Mouse (Mus musculus): ENCODE measurements around the gene Adat2. TPM values are rescaled to one million over a fixed set of nuclear protein-coding genes. Genes with fewer than 3 reads are reported as not detected.

Gene Adat2
- polyA plus RNA-seq (2012; fragmentation: generic; extraction: Trizol): 7.5 TPM
- long read RNA-seq, experiment 1, transcript Adat2-201 (6 exons, 1,466 nt): major isoform, 8 of 8 reads
- long read RNA-seq, experiment 1, partial matches to known transcripts: 0 of 8 reads
- long read RNA-seq, experiment 1, other reads (novel, unspliced or antisense): 0 of 8 reads
- long read RNA-seq, experiment 2, partial matches to known transcripts: 0 of 4 reads
- long read RNA-seq, experiment 2, other reads (novel, unspliced or antisense): 0 of 4 reads

GRCm38 (mm10) chr10:13552646-13553497, at the start of gene Adat2, which contains the start of gene Pex3:
Gene Adat2 (plus strand): TSS chr10:13552894.
Gene Pex3 (minus strand): TSS chr10:13553142.
- Histone ChIP-seq H3ac (ENCODE audit: control insufficient read depth, insufficient read length, low read depth) (peak within 1 kb of the TSS; percentile 80), H3K4me3 (ENCODE audit: insufficient read depth, poor library complexity, severe bottlenecking) (peak within 1 kb of the TSS; percentile 45), H3K36me3 (ENCODE audit: control insufficient read depth, insufficient read depth) (peaks cover 10% of the 10 kb centered on the region), H3K79me3 (ENCODE audit: low read depth) (peaks cover 2% of the 10 kb centered on the region), H3K27me3 (ENCODE audit: control insufficient read depth, insufficient read depth, insufficient read length) (no peaks in the 10 kb centered on the region), H3K79me2 (ENCODE audit: control insufficient read depth, insufficient read depth) (peaks cover 23% of the 10 kb centered on the region)
- no peak for TF ChIP-seq MYOD1 (IDR thresholded peaks at IDR 0.05; ENCODE audit: control insufficient read depth, insufficient read length, low read depth)
- TF ChIP-seq MAX (IDR thresholded peaks at IDR 0.05): peak; percentile 20
- no peak for TF ChIP-seq CTCF (IDR thresholded peaks at IDR 0.05; ENCODE audit: control insufficient read depth, insufficient read depth, insufficient read length)

- H3ac ChIP-seq (ENCODE audit: control insufficient read depth, insufficient read length, low read depth): no peak overlapping the region
- TF ChIP-seq USF1 (IDR thresholded peaks at IDR 0.05; ENCODE audit: low read depth): no peak
- TF ChIP-seq CEBPB (IDR thresholded peaks at IDR 0.05; ENCODE audit: low read depth): no peak
- no peak for TF ChIP-seq MAX (IDR thresholded peaks at IDR 0.05)
- no peak for TF ChIP-seq FOSL1 (IDR thresholded peaks at IDR 0.05; ENCODE audit: insufficient read depth, low read length, poor library complexity, severe bottlenecking)
- no peak for TF ChIP-seq MYOG (IDR thresholded peaks at IDR 0.05; ENCODE audit: control insufficient read depth, extremely low read depth, insufficient read length)
- no peak for TF ChIP-seq MYOD1 (IDR thresholded peaks at IDR 0.05; ENCODE audit: control insufficient read depth, insufficient read length, low read depth)
- no peak for TF ChIP-seq CTCF (IDR thresholded peaks at IDR 0.05; ENCODE audit: control insufficient read depth, insufficient read depth, insufficient read length)
- no peaks in the 10 kb centered on the region for H3K27me3 ChIP-seq (ENCODE audit: control insufficient read depth, insufficient read depth, insufficient read length)
- H3K79me2 ChIP-seq (ENCODE audit: control insufficient read depth, insufficient read depth): no peaks in the 10 kb centered on the region
- H3K79me3 ChIP-seq (ENCODE audit: low read depth): no peaks in the 10 kb centered on the region
- no peak overlapping the region for H3K4me3 ChIP-seq (ENCODE audit: insufficient read depth, poor library complexity, severe bottlenecking)
- peaks cover 3% of the 10 kb centered on the region for H3K36me3 ChIP-seq (ENCODE audit: control insufficient read depth, insufficient read depth)
These were observed 30.8 kb upstream of the Adat2 start for GRCm38 (mm10) chr10:13521857-13522256.

- Histone ChIP-seq H3K36me3 (ENCODE audit: control insufficient read depth, insufficient read depth) (peaks cover 35% of the 10 kb centered on the region), H3K79me2 (ENCODE audit: control insufficient read depth, insufficient read depth) (no peaks in the 10 kb centered on the region), H3K27me3 (ENCODE audit: control insufficient read depth, insufficient read depth, insufficient read length) (no peaks in the 10 kb centered on the region), H3K79me3 (ENCODE audit: low read depth) (no peaks in the 10 kb centered on the region), H3ac (ENCODE audit: control insufficient read depth, insufficient read length, low read depth) (no peak overlapping the region), H3K4me3 (ENCODE audit: insufficient read depth, poor library complexity, severe bottlenecking) (no peak overlapping the region)
- TF ChIP-seq MYOG (IDR thresholded peaks at IDR 0.05; ENCODE audit: control insufficient read depth, extremely low read depth, insufficient read length) (no peak), CTCF (IDR thresholded peaks at IDR 0.05; ENCODE audit: control insufficient read depth, insufficient read depth, insufficient read length) (no peak)
These were observed 24.5 kb upstream of the Adat2 start for GRCm38 (mm10) chr10:13528155-13528554.

GRCm38 (mm10) chr10:13534751-13535150, 17.9 kb upstream of the Adat2 start:
- no peaks in the 10 kb centered on the region for H3K79me3 ChIP-seq (ENCODE audit: low read depth)
- no peak overlapping the region for H3K4me3 ChIP-seq (ENCODE audit: insufficient read depth, poor library complexity, severe bottlenecking)
- H3K27me3 ChIP-seq (ENCODE audit: control insufficient read depth, insufficient read depth, insufficient read length): no peaks in the 10 kb centered on the region
- no peaks in the 10 kb centered on the region for H3K79me2 ChIP-seq (ENCODE audit: control insufficient read depth, insufficient read depth)
- H3ac ChIP-seq (ENCODE audit: control insufficient read depth, insufficient read length, low read depth): no peak overlapping the region
- TF ChIP-seq MAX (IDR thresholded peaks at IDR 0.05) (no peak), CTCF (IDR thresholded peaks at IDR 0.05; ENCODE audit: control insufficient read depth, insufficient read depth, insufficient read length) (no peak), FOSL1 (IDR thresholded peaks at IDR 0.05; ENCODE audit: insufficient read depth, low read length, poor library complexity, severe bottlenecking) (no peak), MYOD1 (IDR thresholded peaks at IDR 0.05; ENCODE audit: control insufficient read depth, insufficient read length, low read depth) (no peak)
- peaks cover 43% of the 10 kb centered on the region for H3K36me3 ChIP-seq (ENCODE audit: control insufficient read depth, insufficient read depth)

GRCm38 (mm10) chr10:13536706-13537105, 16.0 kb upstream of the Adat2 start:
- Histone ChIP-seq H3K79me3 (ENCODE audit: low read depth) (no peaks in the 10 kb centered on the region), H3ac (ENCODE audit: control insufficient read depth, insufficient read length, low read depth) (no peak overlapping the region), H3K79me2 (ENCODE audit: control insufficient read depth, insufficient read depth) (no peaks in the 10 kb centered on the region), H3K27me3 (ENCODE audit: control insufficient read depth, insufficient read depth, insufficient read length) (no peaks in the 10 kb centered on the region), H3K4me3 (ENCODE audit: insufficient read depth, poor library complexity, severe bottlenecking) (no peak overlapping the region), H3K36me3 (ENCODE audit: control insufficient read depth, insufficient read depth) (peaks cover 23% of the 10 kb centered on the region)
- TF ChIP-seq MAX (IDR thresholded peaks at IDR 0.05): no peak
- no peak for TF ChIP-seq FOSL1 (IDR thresholded peaks at IDR 0.05; ENCODE audit: insufficient read depth, low read length, poor library complexity, severe bottlenecking)
- TF ChIP-seq USF1 (IDR thresholded peaks at IDR 0.05; ENCODE audit: low read depth): no peak
- no peak for TF ChIP-seq CEBPB (IDR thresholded peaks at IDR 0.05; ENCODE audit: low read depth)
- no peak for TF ChIP-seq CTCF (IDR thresholded peaks at IDR 0.05; ENCODE audit: control insufficient read depth, insufficient read depth, insufficient read length)
- no peak for TF ChIP-seq MYOG (IDR thresholded peaks at IDR 0.05; ENCODE audit: control insufficient read depth, extremely low read depth, insufficient read length)
- TF ChIP-seq MYOD1 (IDR thresholded peaks at IDR 0.05; ENCODE audit: control insufficient read depth, insufficient read length, low read depth): no peak

All from C2C12 (cell line).